Mouse (Mus musculus): ENCODE data around the gene Vmn1r74. TPM values are rescaled to one million over a fixed set of nuclear protein-coding genes. Genes with fewer than 3 reads are reported as not detected.

Vmn1r74 gene
- not detected in 2 replicates for polyA plus RNA-seq (2015; fragmentation: Nextera tagmentation; extraction: Ambion mirVana)

GRCm38 (mm10) chr7:11833680-11834079, at the start of gene Vmn1r74:
Gene Vmn1r74, plus strand, starts transcription at chr7:11833980.

GRCm38 (mm10) chr7:11874330-11874729, 40.5 kb downstream of the Vmn1r74 start, which contains the start of gene Vmn1r75:
Gene Vmn1r75, plus strand, starts transcription at chr7:11874630.

Other genes starting within 250 kb of the Vmn1r74 start
- gene Zscan4-ps3, start 224.7 kb upstream of the Vmn1r74 start, polyA plus RNA-seq (2015; fragmentation: Nextera tagmentation; extraction: Ambion mirVana): not detected in 2 replicates
- gene Vmn1r72, start 153.8 kb upstream of the Vmn1r74 start, polyA plus RNA-seq (2015; fragmentation: Nextera tagmentation; extraction: Ambion mirVana): not detected in 2 replicates
- not detected in 2 replicates for gene Vmn1r73, start 103.7 kb upstream of the Vmn1r74 start, polyA plus RNA-seq (2015; fragmentation: Nextera tagmentation; extraction: Ambion mirVana)
- gene Vmn1r75, start 40.6 kb downstream of the Vmn1r74 start, polyA plus RNA-seq (2015; fragmentation: Nextera tagmentation; extraction: Ambion mirVana): not detected in 2 replicates
- gene Vmn1r76, start 104.2 kb downstream of the Vmn1r74 start, polyA plus RNA-seq (2015; fragmentation: Nextera tagmentation; extraction: Ambion mirVana): not detected in 2 replicates
- gene Vmn1r77, start 202.8 kb downstream of the Vmn1r74 start, polyA plus RNA-seq (2015; fragmentation: Nextera tagmentation; extraction: Ambion mirVana): not detected in 2 replicates